Mouse (Mus musculus) lung, adult 18-20 months (tissue): ENCODE measurements at regions not wholly inside any gene's neighbourhood (a gene's known extent, or its start where the extent isn't known, plus 50 kb on each side); places are given as distances from the start of the nearest gene placed in this dataset.

ENCODE experiments used
- DNase-seq, 2 experiments: peaks; one replicate each; pipeline ENCODE4 v3.0.0; 2022; ENCODE audit warnings: mixed read lengths in 2 of 2

- peak; percentile 33 to 69 for DNase-seq
Observed at GRCm38 (mm10) chrX:99340223-99340622, 130.8 kb downstream of the Pja1 start.

GRCm38 (mm10) chrX:99339081-99339876 is 131.8 kb downstream of the Pja1 start:
- DNase-seq = peak; percentile 59 to 71

GRCm38 (mm10) chrX:99336616-99337553 is 134.2 kb downstream of the Pja1 start:
- DNase-seq = no peak

DNA sequence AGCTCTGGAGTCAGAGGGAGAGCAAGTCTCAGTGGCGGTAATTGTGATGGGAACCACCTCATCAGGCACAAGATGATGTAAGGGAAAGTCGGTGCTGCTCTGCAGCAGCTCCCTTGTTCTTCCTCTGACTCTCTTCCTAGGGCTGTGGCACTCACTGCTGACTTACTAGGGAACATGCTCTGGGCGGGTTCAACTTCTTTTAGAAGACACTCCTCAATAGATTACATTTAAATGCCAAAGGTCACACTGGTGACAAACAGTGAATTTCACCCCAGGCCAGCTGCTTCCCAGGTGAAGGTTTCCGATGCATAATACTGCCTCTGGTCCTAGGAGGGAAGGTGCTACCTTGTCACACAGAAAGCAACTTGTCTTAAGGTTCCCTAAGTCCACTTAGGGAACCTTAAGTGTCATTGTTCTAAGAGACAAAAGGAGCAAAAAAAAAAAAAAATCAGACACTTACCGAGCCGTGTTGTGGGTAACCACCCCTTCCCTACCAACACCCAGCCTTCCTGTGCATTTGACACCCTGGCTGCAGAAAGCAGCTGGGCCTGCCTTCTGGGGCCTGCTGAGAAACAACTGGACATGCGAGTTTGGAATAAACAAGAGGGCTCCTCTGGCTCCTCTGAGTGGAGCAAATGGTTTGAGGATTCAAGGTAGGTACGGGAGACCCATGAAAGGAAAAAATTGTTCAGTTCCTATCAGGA is 135.0 kb downstream of the Pja1 start:
- DNase-seq = no peak

- no peak for DNase-seq
Observed at GRCm38 (mm10) chrX:99332457-99332770, 138.7 kb downstream of the Pja1 start.

DNA sequence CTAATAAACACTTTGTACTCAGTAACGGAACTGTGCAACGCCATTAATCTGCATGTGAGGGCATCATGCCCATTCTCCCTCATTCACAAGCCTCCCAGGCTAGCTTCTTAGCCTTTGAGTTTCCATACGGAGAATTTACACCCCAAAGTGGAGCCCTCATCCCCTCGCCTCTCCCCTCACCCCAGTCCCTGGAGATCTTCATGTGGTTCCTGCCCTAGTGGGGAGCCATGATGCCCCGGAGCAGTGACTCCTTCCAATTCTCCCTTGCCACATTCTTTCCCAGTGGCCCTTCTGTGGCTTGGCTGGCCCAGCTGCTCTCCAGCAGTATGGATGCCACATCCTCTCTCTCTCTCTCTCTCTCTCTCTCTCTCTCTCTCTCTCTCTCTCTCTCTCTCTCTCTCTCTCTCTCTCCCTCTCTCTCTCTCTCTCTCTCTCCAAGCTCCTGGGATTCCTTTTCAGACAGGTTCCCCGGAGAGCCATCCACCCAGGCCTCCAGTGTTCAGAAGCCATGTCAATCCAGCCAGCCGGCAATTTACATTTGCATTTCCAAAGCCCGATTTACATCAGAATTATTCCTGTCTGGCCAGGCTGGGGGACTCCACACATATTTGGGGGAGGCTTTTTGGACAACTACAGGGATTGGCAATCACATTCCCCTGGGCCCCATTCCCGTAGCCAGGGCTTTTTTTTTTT is 139.2 kb downstream of the Pja1 start:
- DNase-seq = no peak

DNA sequence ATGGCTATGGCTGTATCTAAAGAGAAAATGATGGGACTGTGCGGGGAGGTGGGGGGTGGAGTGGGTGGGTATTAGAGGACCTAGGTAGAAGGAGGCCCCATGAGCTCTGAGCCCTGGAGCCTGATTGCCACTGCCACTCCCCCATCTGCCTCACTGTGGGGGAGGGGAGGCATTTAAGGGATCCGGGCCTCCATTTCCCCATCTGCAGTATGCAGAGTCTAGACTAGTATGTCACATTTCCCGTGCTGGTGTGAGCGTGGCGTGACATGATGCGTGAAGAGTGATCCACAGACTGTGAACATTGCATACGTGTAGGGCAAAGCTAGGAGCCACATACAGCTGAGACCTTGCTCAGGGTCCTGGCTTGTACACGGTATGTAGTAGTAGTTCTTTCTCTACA is 140.7 kb downstream of the Pja1 start:
- no peak for DNase-seq

DNA sequence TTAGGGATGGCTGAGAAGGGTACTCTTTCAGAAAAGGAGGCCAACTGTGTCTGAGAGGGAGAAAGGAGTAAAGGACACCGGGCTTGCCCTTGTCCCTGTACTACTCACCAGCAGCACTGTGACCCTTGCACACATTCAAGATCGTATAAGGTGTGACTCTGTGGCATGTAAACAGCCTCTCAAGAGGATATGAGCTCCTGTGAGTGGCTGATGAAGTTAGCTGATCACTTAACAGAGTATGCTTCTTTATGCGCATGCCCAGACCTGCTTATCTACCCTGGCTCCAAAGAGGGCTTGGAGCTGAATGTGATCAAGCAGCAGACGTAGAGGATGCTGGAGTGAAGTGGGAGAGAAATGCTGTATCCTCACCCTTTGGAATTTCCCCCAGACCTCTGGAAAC is 142.5 kb downstream of the Pja1 start:
- DNase-seq = peak; percentile 41 to 51

GRCm38 (mm10) chrX:99326167-99326566 is 144.9 kb downstream of the Pja1 start:
- peak; percentile 49 to 51 for DNase-seq

- peak; percentile 37 to 41 for DNase-seq
Observed at GRCm38 (mm10) chrX:99325460-99325859, 145.6 kb downstream of the Pja1 start.

DNA sequence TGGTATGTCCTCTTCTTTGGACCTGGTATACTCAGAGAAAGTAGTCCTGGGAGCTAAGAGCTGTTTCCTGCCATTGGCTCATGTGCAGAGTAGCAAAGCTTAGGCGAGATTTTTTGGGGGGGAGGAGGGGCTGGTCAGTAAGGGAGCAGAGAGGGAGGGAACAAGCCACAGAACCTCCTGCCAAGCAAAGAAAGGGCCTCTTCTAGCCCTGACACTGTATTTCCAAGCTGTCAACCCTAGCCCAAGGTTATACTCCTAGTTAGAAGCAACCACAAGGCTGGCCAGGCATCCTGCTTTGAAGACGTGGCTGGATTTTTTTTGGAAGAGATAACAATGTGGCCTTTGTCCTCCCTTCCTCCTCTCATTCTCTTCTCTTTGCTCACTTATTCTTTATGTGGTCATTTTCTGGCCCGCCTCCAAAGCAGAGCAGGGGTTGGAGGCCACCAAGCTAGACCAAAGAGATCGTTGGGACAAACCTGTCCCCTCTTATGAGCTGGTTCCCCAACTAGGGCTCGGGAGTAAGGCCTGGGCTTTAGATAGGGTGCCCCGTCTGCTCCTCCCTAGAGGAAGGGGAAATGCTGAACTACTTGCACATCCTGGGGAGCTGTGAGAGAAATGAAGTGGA is 146.4 kb downstream of the Pja1 start:
- DNase-seq = no peak

DNA sequence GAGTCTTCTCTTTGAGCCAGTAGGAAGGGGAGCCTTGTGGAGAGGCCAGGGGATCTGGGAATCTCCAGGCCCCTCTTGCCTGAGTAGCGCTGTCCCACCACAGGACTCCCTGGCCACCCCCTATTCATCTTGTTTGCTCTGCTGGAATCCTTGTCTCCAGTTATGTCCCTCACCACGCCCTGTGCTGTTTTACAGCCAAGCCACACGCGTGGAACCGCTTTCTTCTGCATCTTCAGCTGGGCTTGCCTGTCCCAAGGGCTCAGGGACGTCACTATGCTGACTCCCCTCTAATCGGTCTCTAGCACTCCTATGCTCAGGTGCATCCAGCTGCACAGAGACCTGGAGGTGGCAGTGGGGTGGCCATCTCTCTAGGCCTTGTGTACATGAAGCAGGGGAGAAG is 151.3 kb downstream of the Pja1 start:
- DNase-seq = no peak

DNA sequence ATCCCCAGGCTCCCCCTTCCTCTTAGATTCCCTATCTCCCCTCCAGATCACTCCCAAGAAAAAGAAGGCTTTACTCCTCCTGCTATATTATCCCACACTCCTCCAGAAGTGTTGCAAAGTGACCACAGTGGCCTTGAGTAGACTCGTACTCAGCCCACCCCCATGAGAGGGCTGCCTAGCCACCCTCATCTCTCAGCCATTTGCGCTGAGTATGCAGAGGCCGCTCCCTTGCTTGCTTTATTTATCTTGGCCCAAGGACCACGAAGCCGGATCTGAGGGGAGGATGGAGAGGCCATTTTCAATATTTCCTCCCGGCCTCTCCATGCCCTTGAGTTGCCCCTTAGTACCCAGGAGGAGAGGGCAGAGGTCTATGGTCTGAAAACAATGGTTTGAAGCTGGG is 151.9 kb downstream of the Pja1 start:
- peak in 1 of 2 experiments; percentile 26 for DNase-seq

DNA sequence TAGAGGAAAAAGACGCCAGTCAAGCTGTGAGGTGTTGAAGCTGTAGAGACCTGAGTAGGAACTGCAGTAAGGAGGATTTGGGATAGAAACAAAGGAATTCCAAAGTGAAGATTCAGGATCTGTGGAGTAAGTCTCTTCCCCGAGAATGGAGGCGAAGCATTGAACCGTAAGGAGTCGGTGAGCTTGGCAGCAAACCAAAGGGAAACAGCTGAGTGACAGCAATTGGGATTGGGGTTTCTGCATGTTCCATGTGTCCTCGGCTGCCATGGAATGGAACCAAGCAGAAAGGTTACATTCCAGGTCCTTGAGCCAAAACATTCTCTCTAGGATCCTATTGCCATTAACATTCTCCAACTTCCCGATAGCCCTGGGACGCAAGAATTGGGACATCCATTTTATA is 152.9 kb downstream of the Pja1 start:
- DNase-seq = no peak

DNA sequence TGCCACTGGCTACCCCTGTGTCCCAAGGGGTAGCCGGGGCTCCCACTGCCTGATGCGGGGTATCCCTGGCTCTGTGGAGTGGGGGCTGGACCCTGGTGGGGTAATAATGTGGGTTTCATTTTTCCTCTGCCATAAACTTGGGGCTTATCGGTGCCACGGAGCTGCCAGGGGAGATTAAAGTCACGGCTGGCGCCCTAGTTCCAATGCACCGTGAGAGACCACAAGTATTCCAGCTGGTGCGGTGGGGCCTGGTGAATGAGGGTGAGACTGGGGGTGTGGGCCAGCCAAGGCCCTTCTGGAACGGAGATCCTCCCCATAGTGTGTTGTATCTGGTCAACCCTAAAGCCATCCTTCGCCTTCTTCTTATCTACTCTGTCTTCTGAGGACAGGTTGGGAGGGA is 153.3 kb downstream of the Pja1 start:
- no peak for DNase-seq

- no peak for DNase-seq
Observed at GRCm38 (mm10) chrX:99316410-99317056, 154.5 kb downstream of the Pja1 start.

DNA sequence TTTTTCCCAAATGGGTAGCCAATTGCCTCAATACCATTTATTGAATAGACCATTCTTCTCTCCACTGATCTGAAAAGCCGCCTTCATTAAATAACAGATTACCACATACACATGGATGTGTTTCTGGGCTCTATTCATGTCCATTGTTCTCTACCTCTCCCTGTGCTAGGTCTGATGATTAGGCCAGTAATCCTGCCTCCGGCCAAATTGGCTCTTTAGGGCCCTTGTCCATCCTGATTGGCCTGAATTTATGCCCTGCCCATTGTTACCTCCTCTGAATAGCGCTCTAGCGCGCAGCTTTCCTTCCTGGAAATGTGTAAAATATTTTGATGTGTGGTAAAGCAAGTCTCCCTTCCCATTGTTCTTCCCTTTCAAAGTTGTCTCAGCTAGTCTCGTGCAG is 163.2 kb downstream of the Efnb1 start:
- no peak for DNase-seq

DNA sequence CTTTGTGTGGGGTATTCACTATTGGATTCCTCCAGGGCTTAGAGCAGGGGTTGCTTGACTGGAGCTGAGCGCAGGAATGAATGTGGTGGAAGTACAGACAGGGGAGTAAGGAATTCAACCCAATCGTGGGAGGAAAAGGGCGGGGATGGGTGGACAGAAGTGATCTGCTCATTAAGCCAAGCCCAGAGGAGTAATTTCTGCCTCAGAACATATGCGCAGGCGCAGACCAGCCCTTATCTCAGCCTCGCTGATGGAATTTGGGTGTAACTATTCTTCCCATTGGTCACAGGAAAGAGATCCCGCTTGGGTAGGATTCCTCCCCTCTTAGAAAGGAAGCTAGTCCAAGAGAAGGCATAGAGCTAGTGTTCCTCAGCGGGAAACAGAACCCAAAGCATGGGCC is 158.8 kb downstream of the Efnb1 start:
- DNase-seq = peak; percentile 65 to 67

GRCm38 (mm10) chrX:99293967-99294366 is 158.0 kb downstream of the Efnb1 start:
- no peak for DNase-seq

GRCm38 (mm10) chrX:99292758-99293157 is 156.8 kb downstream of the Efnb1 start:
- DNase-seq = peak; percentile 62 to 69

- no peak for DNase-seq
Observed at GRCm38 (mm10) chrX:99291965-99292364, 156.0 kb downstream of the Efnb1 start.
